Mouse (Mus musculus): ENCODE measurements around the gene Pf4.

- TF ChIP-seq CTCF (IDR thresholded peaks at IDR 0.05; ENCODE audit: insufficient read depth, low read depth, low read length) (no peak), POLR2A (IDR thresholded peaks at IDR 0.05; ENCODE audit: insufficient read depth, low read depth, low read length) (no peak)
Observed at GRCm38 (mm10) chr5:90722656-90723055, 49.6 kb upstream of the Pf4 start.
